Mouse (Mus musculus): ENCODE data around the gene Ccdc151. TPM values are rescaled to one million over a fixed set of nuclear protein-coding genes. Genes with fewer than 3 reads are reported as not detected.
A peak's percentile ranks its signal among the peaks of the same experiment; 100 is the strongest.

The Ccdc151 gene
- polyA plus RNA-seq (2015; fragmentation: Nextera tagmentation; extraction: Ambion mirVana) = 0.53 and 0.59 TPM in 2 replicates

- H3K27ac ChIP-seq (ENCODE audit: low read length) = peak within 1 kb of the TSS; percentile 69
- WGBS = 7% methylated on average over 57 of the region's 57 CpGs
- H3K4me2 ChIP-seq (ENCODE audit: low read depth, low read length) = peak within 1 kb of the TSS; percentile 76
- no peaks in the 10 kb centered on the region for H3K27me3 ChIP-seq (ENCODE audit: control insufficient read depth, insufficient read depth, low read length)
- ATAC-seq (ENCODE audit: insufficient read depth, low FRiP score) = peak; percentile 100
- H3K9me3 ChIP-seq (replicated peaks; ENCODE audit: control insufficient read depth, low read length) = no peaks in the 10 kb centered on the region
- peak within 1 kb of the TSS; percentile 79 for H3K4me3 ChIP-seq (replicated peaks; ENCODE audit: low read length)
- H3K9ac ChIP-seq (ENCODE audit: low read length) = peak within 1 kb of the TSS; percentile 69
- peaks cover 15% of the 10 kb centered on the region for H3K4me1 ChIP-seq (ENCODE audit: control insufficient read depth, insufficient read depth, low read length)
- H3K36me3 ChIP-seq (ENCODE audit: control insufficient read depth, insufficient read depth, low read length) = no peaks in the 10 kb centered on the region
Measured at GRCm38 (mm10) chr9:22002194-22003162, at the start of gene Ccdc151, which contains the start of gene Prkcsh. Ccdc151 (minus strand) TSS chr9:22002634. Prkcsh (plus strand) TSS chr9:22002806.

- H3K9me3 ChIP-seq (replicated peaks; ENCODE audit: control insufficient read depth, low read length) = no peaks in the 10 kb centered on the region
- H3K27me3 ChIP-seq (ENCODE audit: control insufficient read depth, insufficient read depth, low read length) = peaks cover 56% of the 10 kb centered on the region
- H3K4me3 ChIP-seq (replicated peaks; ENCODE audit: low read length) = peak within 1 kb of the TSS; percentile 38
- 2% methylated on average over 28 of the region's 28 CpGs for WGBS
- H3K27ac ChIP-seq (ENCODE audit: low read length) = no peak within 1 kb of the TSS
- ATAC-seq (ENCODE audit: insufficient read depth, low FRiP score) = no peak
- no peaks in the 10 kb centered on the region for H3K36me3 ChIP-seq (ENCODE audit: control insufficient read depth, insufficient read depth, low read length)
- H3K9ac ChIP-seq (ENCODE audit: low read length) = peak within 1 kb of the TSS; percentile 43
- peaks cover 18% of the 10 kb centered on the region for H3K4me1 ChIP-seq (ENCODE audit: control insufficient read depth, insufficient read depth, low read length)
- peak within 1 kb of the TSS; percentile 59 for H3K4me2 ChIP-seq (ENCODE audit: low read depth, low read length)
Measured at GRCm38 (mm10) chr9:22051958-22052254, 49.5 kb upstream of the Ccdc151 start, which contains the start of gene Elavl3. Elavl3 (minus strand) TSS chr9:22052023.

GRCm38 (mm10) chr9:22051161-22051957, 48.9 kb upstream of the Ccdc151 start:
- Histone ChIP-seq H3K9me3 (replicated peaks; ENCODE audit: control insufficient read depth, low read length) (no peaks in the 10 kb centered on the region), H3K4me3 (replicated peaks; ENCODE audit: low read length) (peak overlapping the region; percentile 38), H3K4me2 (ENCODE audit: low read depth, low read length) (peak overlapping the region; percentile 59), H3K4me1 (ENCODE audit: control insufficient read depth, insufficient read depth, low read length) (peaks cover 18% of the 10 kb centered on the region), H3K36me3 (ENCODE audit: control insufficient read depth, insufficient read depth, low read length) (no peaks in the 10 kb centered on the region), H3K9ac (ENCODE audit: low read length) (peak overlapping the region; percentile 43), H3K27ac (ENCODE audit: low read length) (no peak overlapping the region), H3K27me3 (ENCODE audit: control insufficient read depth, insufficient read depth, low read length) (peaks cover 56% of the 10 kb centered on the region)
- ATAC-seq (ENCODE audit: insufficient read depth, low FRiP score) = 0 out of 2 replicates have a peak, but pooled peaks have one; percentile 3
- 2% methylated on average over 65 of the region's 67 CpGs for WGBS

GRCm38 (mm10) chr9:22050351-22050889, 48.0 kb upstream of the Ccdc151 start:
- Histone ChIP-seq H3K4me3 (replicated peaks; ENCODE audit: low read length) (peak overlapping the region; percentile 38), H3K9me3 (replicated peaks; ENCODE audit: control insufficient read depth, low read length) (no peaks in the 10 kb centered on the region), H3K4me1 (ENCODE audit: control insufficient read depth, insufficient read depth, low read length) (peaks cover 17% of the 10 kb centered on the region), H3K27ac (ENCODE audit: low read length) (no peak overlapping the region), H3K27me3 (ENCODE audit: control insufficient read depth, insufficient read depth, low read length) (peaks cover 56% of the 10 kb centered on the region), H3K4me2 (ENCODE audit: low read depth, low read length) (peak overlapping the region; percentile 59), H3K9ac (ENCODE audit: low read length) (peak overlapping the region; percentile 43), H3K36me3 (ENCODE audit: control insufficient read depth, insufficient read depth, low read length) (no peaks in the 10 kb centered on the region)
- ATAC-seq (ENCODE audit: insufficient read depth, low FRiP score) = peak; percentile 76
- WGBS = 1% methylated on average over 43 of the region's 43 CpGs

- H3K4me1 ChIP-seq (ENCODE audit: control insufficient read depth, insufficient read depth, low read length) = peaks cover 16% of the 10 kb centered on the region
- H3K9me3 ChIP-seq (replicated peaks; ENCODE audit: control insufficient read depth, low read length) = no peaks in the 10 kb centered on the region
- H3K4me3 ChIP-seq (replicated peaks; ENCODE audit: low read length) = no peak overlapping the region; the same call in 1 of the 2 replicates
- peaks cover 49% of the 10 kb centered on the region for H3K27me3 ChIP-seq (ENCODE audit: control insufficient read depth, insufficient read depth, low read length)
- ATAC-seq (ENCODE audit: insufficient read depth, low FRiP score) = no peak
- H3K9ac ChIP-seq (ENCODE audit: low read length) = no peak overlapping the region
- H3K36me3 ChIP-seq (ENCODE audit: control insufficient read depth, insufficient read depth, low read length) = no peaks in the 10 kb centered on the region
- 0 out of 2 replicates have a peak overlapping the region, but pooled peaks have one; percentile 59 for H3K4me2 ChIP-seq (ENCODE audit: low read depth, low read length)
- no peak overlapping the region for H3K27ac ChIP-seq (ENCODE audit: low read length)
- 49% methylated on average over 4 of the region's 4 CpGs for WGBS
Measured at GRCm38 (mm10) chr9:22049721-22050270, 47.4 kb upstream of the Ccdc151 start.

- H3K4me3 ChIP-seq (replicated peaks; ENCODE audit: low read length) = no peak overlapping the region
- H3K9ac ChIP-seq (ENCODE audit: low read length) = no peak overlapping the region
- no peaks in the 10 kb centered on the region for H3K36me3 ChIP-seq (ENCODE audit: control insufficient read depth, insufficient read depth, low read length)
- WGBS = 59% methylated on average over 11 of the region's 11 CpGs
- peaks cover 44% of the 10 kb centered on the region for H3K27me3 ChIP-seq (ENCODE audit: control insufficient read depth, insufficient read depth, low read length)
- no peak overlapping the region for H3K27ac ChIP-seq (ENCODE audit: low read length)
- no peaks in the 10 kb centered on the region for H3K9me3 ChIP-seq (replicated peaks; ENCODE audit: control insufficient read depth, low read length)
- H3K4me2 ChIP-seq (ENCODE audit: low read depth, low read length) = no peak overlapping the region
- no peak for ATAC-seq (ENCODE audit: insufficient read depth, low FRiP score)
- H3K4me1 ChIP-seq (ENCODE audit: control insufficient read depth, insufficient read depth, low read length) = peaks cover 16% of the 10 kb centered on the region
Measured at GRCm38 (mm10) chr9:22049315-22049714, 46.9 kb upstream of the Ccdc151 start.

- ATAC-seq (ENCODE audit: insufficient read depth, low FRiP score) = no peak
- WGBS = 51% methylated on average over 9 of the region's 9 CpGs
- H3K9me3 ChIP-seq (replicated peaks; ENCODE audit: control insufficient read depth, low read length) = no peaks in the 10 kb centered on the region
Measured at GRCm38 (mm10) chr9:22047329-22047728, 44.9 kb upstream of the Ccdc151 start.

GRCm38 (mm10) chr9:22041832-22042231, 39.4 kb upstream of the Ccdc151 start:
- H3K36me3 ChIP-seq (ENCODE audit: control insufficient read depth, insufficient read depth, low read length) = no peaks in the 10 kb centered on the region
- no peaks in the 10 kb centered on the region for H3K4me1 ChIP-seq (ENCODE audit: control insufficient read depth, insufficient read depth, low read length)
- H3K27ac ChIP-seq (ENCODE audit: low read length) = no peak overlapping the region
- 53% methylated on average over 2 of the region's 2 CpGs for WGBS
- ATAC-seq (ENCODE audit: insufficient read depth, low FRiP score) = no peak
- H3K9me3 ChIP-seq (replicated peaks; ENCODE audit: control insufficient read depth, low read length) = no peaks in the 10 kb centered on the region
- H3K4me3 ChIP-seq (replicated peaks; ENCODE audit: low read length) = no peak overlapping the region
- H3K9ac ChIP-seq (ENCODE audit: low read length) = no peak overlapping the region
- H3K27me3 ChIP-seq (ENCODE audit: control insufficient read depth, insufficient read depth, low read length) = no peaks in the 10 kb centered on the region
- no peak overlapping the region for H3K4me2 ChIP-seq (ENCODE audit: low read depth, low read length)

More at GRCm38 (mm10) chr9:22047329-22047728, 44.9 kb upstream of the Ccdc151 start:
- H3K27me3 ChIP-seq (ENCODE audit: control insufficient read depth, insufficient read depth, low read length) = peaks cover 33% of the 10 kb centered on the region
- no peak overlapping the region for H3K4me2 ChIP-seq (ENCODE audit: low read depth, low read length)
- no peak overlapping the region for H3K9ac ChIP-seq (ENCODE audit: low read length)
- no peak overlapping the region for H3K27ac ChIP-seq (ENCODE audit: low read length)
- H3K4me1 ChIP-seq (ENCODE audit: control insufficient read depth, insufficient read depth, low read length) = peaks cover 16% of the 10 kb centered on the region
- H3K4me3 ChIP-seq (replicated peaks; ENCODE audit: low read length) = no peak overlapping the region
- no peaks in the 10 kb centered on the region for H3K36me3 ChIP-seq (ENCODE audit: control insufficient read depth, insufficient read depth, low read length)

Data from stomach, embryonic 16.5 days (tissue).